Mouse (Mus musculus): ENCODE data around the gene Enah.

The Enah gene

GRCm38 (mm10) chr1:182019926-182020801, at the start of gene Enah:
Enah (minus strand) TSS chr1:182019990.
- no peak for DNase-seq (ENCODE audit: low read depth, low spot score)

- no peak for DNase-seq (ENCODE audit: low read depth, low spot score)
Observed at GRCm38 (mm10) chr1:182068136-182068535, 48.3 kb upstream of the Enah start.

GRCm38 (mm10) chr1:182066527-182067465, 47.0 kb upstream of the Enah start:
- DNase-seq (ENCODE audit: low read depth, low spot score), result no peak

GRCm38 (mm10) chr1:182063716-182064115, 43.9 kb upstream of the Enah start:
- DNase-seq (ENCODE audit: low read depth, low spot score), result no peak

- no peak for DNase-seq (ENCODE audit: low read depth, low spot score)
Observed at GRCm38 (mm10) chr1:182062801-182063200, 43.0 kb upstream of the Enah start.

GRCm38 (mm10) chr1:182061203-182061602, 41.4 kb upstream of the Enah start:
- DNase-seq (ENCODE audit: low read depth, low spot score), result no peak

GRCm38 (mm10) chr1:182059806-182060205, 40.0 kb upstream of the Enah start:
- DNase-seq (ENCODE audit: low read depth, low spot score), result no peak

- DNase-seq (ENCODE audit: low read depth, low spot score), result no peak
Observed at GRCm38 (mm10) chr1:182057998-182058397, 38.2 kb upstream of the Enah start.

GRCm38 (mm10) chr1:182055122-182055521, 35.3 kb upstream of the Enah start:
- DNase-seq (ENCODE audit: low read depth, low spot score), result no peak

- no peak for DNase-seq (ENCODE audit: low read depth, low spot score)
Observed at GRCm38 (mm10) chr1:182054651-182055050, 34.9 kb upstream of the Enah start.

- DNase-seq (ENCODE audit: low read depth, low spot score), result no peak
Observed at GRCm38 (mm10) chr1:182052973-182053372, 33.2 kb upstream of the Enah start.

- DNase-seq (ENCODE audit: low read depth, low spot score), result no peak
Observed at GRCm38 (mm10) chr1:182052385-182052784, 32.6 kb upstream of the Enah start.

- no peak for DNase-seq (ENCODE audit: low read depth, low spot score)
Observed at GRCm38 (mm10) chr1:182049813-182050212, 30.0 kb upstream of the Enah start.

GRCm38 (mm10) chr1:182048101-182048500, 28.3 kb upstream of the Enah start:
- DNase-seq (ENCODE audit: low read depth, low spot score), result no peak

- DNase-seq (ENCODE audit: low read depth, low spot score), result no peak
Observed at GRCm38 (mm10) chr1:182047016-182047690, 27.4 kb upstream of the Enah start.

GRCm38 (mm10) chr1:182045208-182045607, 25.4 kb upstream of the Enah start:
- DNase-seq (ENCODE audit: low read depth, low spot score), result no peak

GRCm38 (mm10) chr1:182040538-182040937, 20.7 kb upstream of the Enah start:
- no peak for DNase-seq (ENCODE audit: low read depth, low spot score)

- no peak for DNase-seq (ENCODE audit: low read depth, low spot score)
Observed at GRCm38 (mm10) chr1:182031757-182032156, 12.0 kb upstream of the Enah start.

GRCm38 (mm10) chr1:182031066-182031465, 11.3 kb upstream of the Enah start:
- no peak for DNase-seq (ENCODE audit: low read depth, low spot score)

GRCm38 (mm10) chr1:182029989-182030649, 10.3 kb upstream of the Enah start:
- no peak for DNase-seq (ENCODE audit: low read depth, low spot score)
